Mouse (Mus musculus): ENCODE measurements around the gene Barx1. TPM values are rescaled to one million over a fixed set of nuclear protein-coding genes. Genes with fewer than 3 reads are reported as not detected.

Barx1 gene
- polyA plus RNA-seq, 1 experiment from 2014 or later = not detected

GRCm38 (mm10) chr13:48672312-48672840, 9.6 kb downstream of the Barx1 start:
- DNase-seq (ENCODE audit: low spot score) (no peak), ATAC-seq (replicated peaks; ENCODE audit: low FRiP score, low read depth) (no peak)
- 0 out of 2 replicates have a peak overlapping the region, but pooled peaks have one; percentile 3 for H3K9ac ChIP-seq (ENCODE audit: low read depth, low read length)
- peak overlapping the region; percentile 41 for H3K4me2 ChIP-seq (ENCODE audit: low read length)
- no peaks in the 10 kb centered on the region for H3K9me3 ChIP-seq (replicated peaks; ENCODE audit: low read length)
- 1% methylated on average over 23 of the region's 24 CpGs for WGBS
- H3K36me3 ChIP-seq (ENCODE audit: insufficient read depth, low read length) = no peaks in the 10 kb centered on the region
- no peak for TF ChIP-seq CTCF (IDR thresholded peaks at IDR 0.05; ENCODE audit: low read depth)
- no peak overlapping the region for H3K27ac ChIP-seq
- H3K4me3 ChIP-seq (replicated peaks; ENCODE audit: low read depth, low read length) = no peak overlapping the region
- H3K27me3 ChIP-seq (ENCODE audit: insufficient read depth, low read length) = peaks cover 48% of the 10 kb centered on the region
- H3K4me1 ChIP-seq (replicated peaks; ENCODE audit: insufficient read depth, low read length) = peaks cover 4% of the 10 kb centered on the region; the same call in 1 of the 2 replicates

DNA sequence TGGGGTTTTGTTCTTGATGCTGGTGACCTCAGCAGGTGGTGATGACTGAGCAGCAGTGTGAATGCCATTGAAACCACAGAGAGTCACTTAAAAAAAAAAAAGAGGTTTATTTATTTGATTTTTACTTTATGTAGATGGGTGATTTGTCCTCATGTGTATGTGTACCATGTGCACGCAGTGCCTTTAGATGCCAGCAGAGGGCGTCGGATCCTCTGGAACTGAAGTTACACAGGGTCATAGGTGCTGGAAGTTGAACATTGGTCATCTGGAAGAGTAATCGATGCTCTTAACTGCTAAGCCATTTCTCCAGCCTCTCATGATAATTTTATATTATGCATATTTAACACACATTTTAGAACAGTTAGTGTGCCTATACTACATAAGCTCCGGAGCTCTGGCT, 11.8 kb downstream of the Barx1 start:
- H3K27me3 ChIP-seq (ENCODE audit: insufficient read depth, low read length) = peaks cover 34% of the 10 kb centered on the region
- H3K9ac ChIP-seq (ENCODE audit: low read depth, low read length) = no peak overlapping the region
- H3K4me2 ChIP-seq (ENCODE audit: low read length) = no peak overlapping the region
- no peaks in the 10 kb centered on the region for H3K9me3 ChIP-seq (replicated peaks; ENCODE audit: low read length)
- no peaks in the 10 kb centered on the region for H3K36me3 ChIP-seq (ENCODE audit: insufficient read depth, low read length)
- no peak overlapping the region for H3K27ac ChIP-seq
- WGBS = 83% methylated on average over 5 of the region's 5 CpGs
- ATAC-seq (replicated peaks; ENCODE audit: low FRiP score, low read depth) = no peak
- no peak for TF ChIP-seq CTCF (IDR thresholded peaks at IDR 0.05; ENCODE audit: low read depth)
- no peak overlapping the region for H3K4me3 ChIP-seq (replicated peaks; ENCODE audit: low read depth, low read length)
- no peak for DNase-seq (ENCODE audit: low spot score)
- H3K4me1 ChIP-seq (replicated peaks; ENCODE audit: insufficient read depth, low read length) = 0 out of 2 replicates have a peak, but pooled peaks cover under 1% of the 10 kb centered on the region

- WGBS = 30% methylated on average over 1 of the region's 1 CpGs
Observed at GRCm38 (mm10) chr13:48679351-48679750, 16.6 kb downstream of the Barx1 start.

GRCm38 (mm10) chr13:48686666-48687065, 23.9 kb downstream of the Barx1 start:
- no peak overlapping the region for H3K27ac ChIP-seq
- no peak for DNase-seq (ENCODE audit: low spot score)
- H3K9me3 ChIP-seq (replicated peaks; ENCODE audit: low read length) = no peaks in the 10 kb centered on the region; the same call in 1 of the 2 replicates
- WGBS = 59% methylated on average over 5 of the region's 5 CpGs
- H3K36me3 ChIP-seq (ENCODE audit: insufficient read depth, low read length) = no peaks in the 10 kb centered on the region
- no peaks in the 10 kb centered on the region for H3K27me3 ChIP-seq (ENCODE audit: insufficient read depth, low read length)
- no peak overlapping the region for H3K4me2 ChIP-seq (ENCODE audit: low read length)
- 0 out of 2 replicates have a peak, but pooled peaks have one; percentile 12 for TF ChIP-seq CTCF (IDR thresholded peaks at IDR 0.05; ENCODE audit: low read depth)
- H3K4me1 ChIP-seq (replicated peaks; ENCODE audit: insufficient read depth, low read length) = no peaks in the 10 kb centered on the region
- no peak overlapping the region for H3K9ac ChIP-seq (ENCODE audit: low read depth, low read length)
- no peak overlapping the region for H3K4me3 ChIP-seq (replicated peaks; ENCODE audit: low read depth, low read length)
- ATAC-seq (replicated peaks; ENCODE audit: low FRiP score, low read depth) = no peak

More at GRCm38 (mm10) chr13:48679351-48679750, 16.6 kb downstream of the Barx1 start:
- DNase-seq (ENCODE audit: low spot score) (no peak), ATAC-seq (replicated peaks; ENCODE audit: low FRiP score, low read depth) (no peak)
- Histone ChIP-seq H3K4me3 (replicated peaks; ENCODE audit: low read depth, low read length) (no peak overlapping the region), H3K27ac (no peak overlapping the region), H3K36me3 (ENCODE audit: insufficient read depth, low read length) (no peaks in the 10 kb centered on the region), H3K9ac (ENCODE audit: low read depth, low read length) (no peak overlapping the region), H3K4me2 (ENCODE audit: low read length) (no peak overlapping the region), H3K27me3 (ENCODE audit: insufficient read depth, low read length) (no peaks in the 10 kb centered on the region), H3K9me3 (replicated peaks; ENCODE audit: low read length) (no peaks in the 10 kb centered on the region), H3K4me1 (replicated peaks; ENCODE audit: insufficient read depth, low read length) (no peaks in the 10 kb centered on the region)
- TF ChIP-seq CTCF (IDR thresholded peaks at IDR 0.05; ENCODE audit: low read depth) = peak; percentile 62

DNA sequence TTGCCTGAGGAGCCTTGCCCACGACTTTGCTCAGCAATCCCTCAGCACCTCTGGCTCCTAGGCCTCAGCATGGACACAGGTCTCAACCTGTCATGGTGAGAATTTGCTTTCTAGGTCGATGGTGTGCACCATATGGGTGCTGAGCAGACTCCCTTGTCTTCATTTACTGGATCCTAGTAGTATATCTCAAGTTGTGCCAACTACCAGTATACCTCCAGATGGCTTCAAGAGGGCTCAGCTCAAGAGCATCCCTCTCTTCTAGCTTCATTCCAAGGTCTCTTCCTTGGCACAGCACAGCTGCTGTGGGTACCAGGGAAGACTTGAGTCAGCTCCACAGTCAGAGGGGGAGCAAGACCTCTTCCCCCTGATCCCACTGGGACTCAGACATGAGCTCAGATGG, 29.2 kb downstream of the Barx1 start:
- Histone ChIP-seq H3K27ac (no peak overlapping the region), H3K4me2 (ENCODE audit: low read length) (no peak overlapping the region), H3K27me3 (ENCODE audit: insufficient read depth, low read length) (peaks cover 7% of the 10 kb centered on the region; the same call in 1 of the 2 replicates), H3K36me3 (ENCODE audit: insufficient read depth, low read length) (no peaks in the 10 kb centered on the region), H3K9ac (ENCODE audit: low read depth, low read length) (no peak overlapping the region), H3K4me1 (replicated peaks; ENCODE audit: insufficient read depth, low read length) (peaks cover 9% of the 10 kb centered on the region; the same call in 1 of the 2 replicates), H3K9me3 (replicated peaks; ENCODE audit: low read length) (no peaks in the 10 kb centered on the region; the same call in 1 of the 2 replicates), H3K4me3 (replicated peaks; ENCODE audit: low read depth, low read length) (no peak overlapping the region)
- DNase-seq (ENCODE audit: low spot score) = no peak
- WGBS = 47% methylated on average over 2 of the region's 2 CpGs
- TF ChIP-seq CTCF (IDR thresholded peaks at IDR 0.05; ENCODE audit: low read depth) = no peak
- no peak for ATAC-seq (replicated peaks; ENCODE audit: low FRiP score, low read depth)

DNA sequence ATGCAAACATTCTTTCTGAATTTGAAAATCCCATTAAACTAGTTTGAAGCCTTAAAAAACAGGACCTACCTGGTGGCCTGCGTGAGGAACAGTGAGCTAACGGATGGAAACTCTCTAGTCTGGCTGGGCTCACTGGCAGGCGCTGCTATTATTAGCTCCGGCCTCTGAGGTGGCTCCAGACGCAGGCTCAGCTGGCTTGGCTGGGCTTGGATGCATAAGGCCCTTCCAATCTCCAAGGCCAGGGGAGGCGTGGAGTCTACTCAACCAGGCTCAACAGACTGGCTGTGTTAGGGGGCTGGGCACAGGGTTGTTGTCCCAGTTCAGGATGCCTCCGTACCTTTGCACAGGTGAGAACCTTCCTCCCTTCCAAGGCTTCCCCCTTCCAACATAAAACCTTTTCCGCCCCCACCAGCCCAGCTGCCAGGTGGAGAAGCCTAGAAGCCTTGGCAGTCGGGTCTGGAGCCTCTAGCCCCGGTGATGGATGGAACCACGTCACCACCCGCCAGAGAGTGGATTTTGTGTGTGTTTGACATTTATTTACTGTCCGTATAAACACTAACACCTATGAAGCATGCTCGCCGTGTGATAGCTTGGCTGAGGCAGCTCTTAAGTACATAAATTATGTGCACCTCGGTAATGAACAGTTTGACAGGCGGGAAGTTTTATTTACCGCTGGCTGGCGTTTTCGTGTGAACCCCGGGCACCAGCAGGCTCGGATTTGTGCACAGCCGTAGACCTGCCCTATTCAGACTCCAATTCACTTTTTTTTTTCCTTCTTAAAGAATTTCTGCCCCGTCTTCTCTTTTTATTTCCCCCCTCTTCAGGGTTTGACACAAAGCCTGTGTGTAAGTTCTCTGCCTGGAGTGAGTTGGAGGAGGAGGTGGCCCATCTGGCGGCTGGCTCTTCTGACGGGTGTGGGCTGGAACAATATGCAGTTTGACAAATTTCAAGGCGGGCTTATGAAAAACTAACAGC, 31.6 kb downstream of the Barx1 start:
- no peak overlapping the region for H3K27ac ChIP-seq
- DNase-seq (ENCODE audit: low spot score) (peak; percentile 61), ATAC-seq (replicated peaks; ENCODE audit: low FRiP score, low read depth) (0 out of 2 replicates have a peak, but pooled peaks have one; percentile 13)
- no peak overlapping the region for H3K4me3 ChIP-seq (replicated peaks; ENCODE audit: low read depth, low read length)
- WGBS = 21% methylated on average over 27 of the region's 27 CpGs
- peaks cover 9% of the 10 kb centered on the region; the same call in 1 of the 2 replicates for H3K4me1 ChIP-seq (replicated peaks; ENCODE audit: insufficient read depth, low read length)
- H3K27me3 ChIP-seq (ENCODE audit: insufficient read depth, low read length) = peaks cover 10% of the 10 kb centered on the region; the same call in 1 of the 2 replicates
- H3K9ac ChIP-seq (ENCODE audit: low read depth, low read length) = no peak overlapping the region
- H3K36me3 ChIP-seq (ENCODE audit: insufficient read depth, low read length) = no peaks in the 10 kb centered on the region
- peak overlapping the region; percentile 27 for H3K4me2 ChIP-seq (ENCODE audit: low read length)
- no peak for TF ChIP-seq CTCF (IDR thresholded peaks at IDR 0.05; ENCODE audit: low read depth)
- no peaks in the 10 kb centered on the region; the same call in 1 of the 2 replicates for H3K9me3 ChIP-seq (replicated peaks; ENCODE audit: low read length)
